Mouse (Mus musculus) cortical plate, adult 2 months (tissue): ENCODE measurements at regions not wholly inside any gene's neighbourhood (a gene's known extent, or its start where the extent isn't known, plus 50 kb on each side); places are given as distances from the start of the nearest gene placed in this dataset.

ENCODE experiments used
- CTCF ChIP-seq: fragments of 200-500 bp; IDR thresholded peaks from 2 replicates; pipeline ENCODE4 v1.5.1; 2011; ENCODE audit warnings: mild to moderate bottlenecking, control low read depth, low read length; ENCODE audit not compliant: insufficient read depth; ENCODE audit errors: extremely low read depth
- POLR2A ChIP-seq: fragments of 200-500 bp; IDR thresholded peaks from 2 replicates; pipeline ENCODE4 v1.6.1; 2011; ENCODE audit warnings: mild to moderate bottlenecking, low read length, control low read depth; ENCODE audit not compliant: insufficient read depth; ENCODE audit errors: extremely low read depth

DNA sequence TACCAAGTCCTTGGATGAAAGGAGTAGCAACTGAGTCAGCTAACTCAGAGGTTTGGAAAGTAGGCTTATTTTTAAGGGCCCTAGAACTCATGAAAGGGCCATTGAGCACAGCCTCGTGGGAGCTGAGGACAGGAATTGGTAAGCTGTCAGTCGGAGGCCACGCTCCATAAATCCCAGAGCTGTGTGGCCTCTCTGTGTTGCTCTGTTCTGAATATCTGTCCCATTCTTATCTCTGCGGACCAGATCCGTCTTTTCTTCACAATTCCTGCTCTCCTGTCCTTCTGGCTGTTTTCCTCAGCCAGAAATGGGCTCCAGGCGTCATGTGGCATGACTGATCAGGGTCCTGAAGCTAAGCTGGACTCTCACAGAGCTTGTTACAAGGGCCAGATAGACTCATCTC is 58.6 kb upstream of the Etv6 start:
- no peak for TF ChIP-seq POLR2A
- TF ChIP-seq CTCF = no peak
